Mouse (Mus musculus): ENCODE results near the gene Ankrd63.
A peak's percentile ranks its signal among the peaks of the same experiment; 100 is the strongest.

Ankrd63 gene

DNA sequence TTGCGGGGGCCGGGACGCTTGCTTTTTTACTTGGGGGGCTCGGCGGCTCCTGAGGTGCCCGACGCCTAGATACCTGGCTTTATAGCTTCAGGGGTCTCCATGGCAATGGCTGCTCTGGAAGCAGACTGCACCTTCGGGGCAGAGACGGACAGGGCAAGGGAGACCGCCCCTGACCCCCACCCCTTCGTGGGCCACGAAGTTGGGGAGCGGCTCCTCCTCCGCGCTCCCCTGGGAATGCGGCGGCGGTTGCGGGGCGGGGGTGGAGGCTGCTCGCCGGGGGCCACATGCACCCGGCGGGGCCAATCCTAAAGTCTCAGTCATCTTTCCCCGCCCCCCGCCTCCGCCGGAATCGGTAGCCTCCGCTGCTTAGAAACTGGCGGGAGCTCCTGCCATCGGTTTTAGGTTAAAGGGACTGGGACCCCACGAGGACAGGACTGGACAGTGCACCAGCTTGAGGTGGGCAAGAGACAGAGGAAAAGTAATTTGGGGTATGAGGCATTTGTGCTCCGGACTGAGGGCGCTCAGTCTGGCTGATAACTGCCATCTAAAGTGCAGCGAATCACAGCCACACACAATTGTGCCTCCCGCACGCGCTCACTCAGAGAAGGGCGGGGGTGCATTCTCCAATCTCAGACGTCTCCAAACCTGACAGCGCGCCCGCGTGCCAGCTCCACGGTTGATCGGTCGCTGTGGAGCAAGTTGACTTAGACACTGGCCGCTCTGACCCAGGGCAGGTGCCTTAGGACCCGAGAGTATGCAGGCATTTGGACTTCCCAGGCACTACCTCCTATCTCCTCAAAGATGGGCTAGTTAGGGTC is at the start of gene Ankrd63:
Gene Ankrd63, minus strand, starts transcription at position 51 of the 818 bp plus-strand sequence.
- DNase-seq (ENCODE audit: low read depth, low spot score) = peak; percentile 51

DNA sequence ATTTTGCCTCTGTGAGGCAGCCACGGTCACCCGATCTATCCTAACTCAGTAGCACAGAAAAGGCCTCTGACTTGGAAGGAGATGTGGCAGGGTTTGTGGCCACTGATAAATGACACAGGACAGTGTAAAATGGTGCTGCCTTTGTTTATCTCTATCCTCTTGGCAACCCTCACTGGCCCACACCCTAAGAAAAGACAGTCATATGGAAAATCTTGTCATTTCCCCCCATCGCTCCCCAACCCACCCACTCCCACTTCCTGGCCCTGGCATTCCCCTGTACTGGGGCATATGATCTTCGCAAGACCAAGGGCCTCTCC is 49.0 kb upstream of the Ankrd63 start:
- DNase-seq (ENCODE audit: low read depth, low spot score) = no peak

DNA sequence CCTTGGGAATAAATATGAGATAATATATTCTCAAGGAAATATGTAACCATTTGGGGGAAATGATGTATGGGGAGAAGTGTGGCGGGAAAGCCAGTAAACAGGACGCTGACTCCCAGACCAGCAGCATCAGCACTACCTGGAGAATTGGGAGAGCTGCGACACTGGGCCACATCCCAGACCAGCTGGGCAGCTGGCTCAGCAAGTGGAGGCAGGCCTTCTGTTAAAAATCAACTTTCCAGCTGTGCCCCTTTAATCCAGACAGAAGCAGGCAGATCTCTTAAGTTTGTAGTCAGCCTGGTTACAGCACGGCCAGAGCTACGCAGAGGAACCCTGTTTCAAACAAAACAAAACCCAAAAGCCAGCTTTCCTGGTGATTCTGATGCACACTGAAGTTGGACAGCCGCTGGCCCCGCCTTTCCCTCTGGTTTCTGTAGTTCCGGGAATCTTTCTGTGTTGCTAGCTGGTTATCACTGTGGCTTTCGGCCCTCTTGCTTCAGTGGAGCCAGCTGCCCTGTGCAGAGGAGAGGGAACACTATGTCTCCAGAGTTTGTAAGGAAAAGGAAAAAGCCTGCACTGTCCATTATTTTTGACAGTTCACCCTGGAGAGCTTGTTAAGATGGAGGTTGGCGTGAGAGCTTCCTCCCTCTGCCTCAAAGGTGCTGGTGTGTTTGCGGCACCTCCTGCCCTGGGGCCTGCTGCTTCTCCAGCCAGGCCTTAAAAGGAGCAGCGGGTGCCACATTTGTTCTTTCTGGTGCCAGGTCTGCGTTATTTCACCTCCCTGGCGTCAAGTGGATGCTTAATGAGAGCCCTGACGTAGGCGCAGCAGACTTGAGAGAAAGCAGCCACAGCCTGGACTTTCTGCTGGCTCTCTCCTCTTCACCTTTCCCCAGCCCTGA is 48.4 kb upstream of the Ankrd63 start:
- DNase-seq (ENCODE audit: low read depth, low spot score) = no peak

DNA sequence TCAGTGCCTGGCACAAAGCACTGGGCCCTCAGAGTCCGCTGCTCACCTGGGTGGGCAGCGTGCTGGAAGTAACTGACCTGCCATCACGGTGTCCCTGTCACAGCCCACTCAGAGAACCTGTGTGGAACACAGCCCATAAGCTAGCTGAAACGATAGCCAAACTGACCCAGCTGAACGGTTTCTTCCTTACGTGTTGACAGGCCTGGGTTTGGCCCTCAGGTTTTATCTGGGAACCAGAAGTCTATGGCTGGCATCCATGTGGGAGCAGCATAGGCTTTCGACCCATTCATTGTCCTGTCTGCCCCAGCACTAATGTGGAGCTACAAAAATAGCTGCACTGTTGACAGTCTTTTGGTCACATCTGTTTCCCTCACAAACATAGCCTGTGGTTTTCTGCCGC is 46.7 kb upstream of the Ankrd63 start:
- DNase-seq (ENCODE audit: low read depth, low spot score) = no peak

DNA sequence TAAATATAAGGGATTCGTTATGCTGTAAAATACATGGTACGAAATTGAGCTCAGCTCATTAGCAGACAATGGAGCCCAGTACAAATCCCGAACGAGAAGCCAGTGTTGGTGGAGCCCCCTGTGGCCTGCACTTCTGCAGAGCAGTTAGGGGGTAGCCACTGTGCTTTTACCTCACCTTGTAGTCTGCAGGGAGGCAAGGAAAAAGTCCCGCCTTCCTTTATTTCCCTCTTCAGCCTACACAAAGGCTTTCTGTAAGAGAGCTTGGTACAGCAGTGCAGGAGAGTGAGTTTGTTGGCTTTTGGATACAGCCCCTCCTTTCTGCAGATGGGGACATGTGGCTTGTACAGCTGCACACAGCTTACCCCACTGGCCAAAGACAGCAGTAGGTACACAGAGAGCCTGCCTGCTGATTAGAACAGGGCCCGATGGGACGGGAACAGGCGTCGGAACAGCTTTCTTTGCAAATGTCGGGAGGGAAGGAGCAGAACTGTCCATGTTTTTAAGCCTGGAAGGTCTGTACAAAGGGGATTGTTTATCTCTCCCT is 45.6 kb upstream of the Ankrd63 start:
- no peak for DNase-seq (ENCODE audit: low read depth, low spot score)

DNA sequence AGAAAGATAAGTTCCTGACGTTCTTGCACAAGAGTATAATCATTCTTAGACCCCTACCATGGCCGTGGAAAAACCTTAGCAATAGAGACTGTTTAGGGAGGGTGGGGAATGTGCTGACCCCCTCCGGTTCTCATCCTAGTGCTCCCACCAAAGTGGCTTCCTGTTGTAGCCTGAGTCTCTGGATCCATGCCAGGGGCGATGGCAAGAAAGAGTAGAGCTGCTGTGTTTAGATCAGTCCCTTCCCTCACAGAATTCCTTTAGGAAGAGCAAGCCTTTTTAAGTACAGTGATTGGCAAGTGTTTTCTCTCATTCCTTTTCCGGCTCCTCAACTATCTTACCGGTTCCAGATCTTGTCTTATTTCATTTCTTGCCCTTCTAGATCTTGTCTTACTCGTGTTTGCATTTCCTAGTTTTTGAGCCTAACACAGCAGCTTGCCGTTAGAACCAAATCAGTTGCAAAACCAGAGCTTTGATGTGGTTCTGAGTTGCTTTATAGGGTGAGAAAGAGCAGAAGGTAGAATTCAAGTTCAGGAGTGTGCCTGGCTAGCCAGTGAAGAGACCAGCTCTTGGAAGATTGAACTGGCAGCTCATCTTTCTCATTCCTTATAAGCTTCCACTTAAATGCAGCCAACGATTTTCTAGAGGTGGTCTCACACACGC is 43.7 kb upstream of the Ankrd63 start:
- peak; percentile 58 for DNase-seq (ENCODE audit: low read depth, low spot score)

DNA sequence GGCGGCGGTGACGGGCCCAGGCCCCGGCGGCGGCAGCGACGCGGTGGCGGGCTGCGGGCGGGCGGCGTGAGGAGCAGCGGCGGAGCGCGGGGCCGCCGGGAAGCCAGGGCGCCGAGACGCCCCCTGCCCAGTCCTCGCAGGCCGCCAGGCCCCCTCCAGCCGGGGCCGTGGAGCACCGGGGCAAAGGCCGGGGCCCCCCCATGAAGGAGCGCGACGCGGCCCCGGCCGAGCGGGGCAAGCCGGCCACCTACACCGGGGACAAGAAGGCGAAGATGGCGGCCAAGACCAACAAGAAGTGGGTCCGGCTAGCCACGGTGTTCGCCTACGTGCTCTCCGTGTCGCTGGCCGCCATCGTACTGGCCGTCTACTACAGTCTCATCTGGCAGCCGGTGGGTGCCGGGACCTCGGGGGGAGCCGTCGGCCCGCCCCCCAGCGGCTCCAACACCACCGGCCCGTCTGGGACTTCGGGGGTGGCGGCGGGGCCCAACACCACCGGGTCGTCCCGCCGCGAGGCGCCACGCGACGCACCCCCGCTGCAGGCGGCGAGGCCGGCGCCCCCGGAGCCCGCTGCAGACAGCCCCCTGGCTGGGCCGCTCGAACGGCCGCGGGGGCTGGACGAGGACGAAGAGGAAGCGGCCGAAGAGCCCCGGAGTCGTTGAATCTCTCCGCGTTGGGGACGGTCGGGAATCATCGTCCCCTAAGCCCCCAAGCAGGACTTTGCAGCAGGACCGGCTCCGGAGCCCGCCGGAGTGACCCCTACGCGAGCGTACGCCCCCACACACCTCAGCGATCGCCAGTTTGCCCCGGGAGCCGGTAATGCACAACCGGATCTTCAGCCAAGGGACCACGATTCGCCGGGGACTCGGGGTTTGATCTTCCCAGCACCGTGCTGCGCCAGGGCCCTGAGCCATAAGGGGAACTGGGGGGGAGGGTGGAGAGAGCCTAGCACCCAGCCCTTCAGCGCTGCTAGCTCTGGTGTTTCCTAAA is 42.4 kb upstream of the Ankrd63 start:
- DNase-seq (ENCODE audit: low read depth, low spot score) = peak; percentile 58

DNA sequence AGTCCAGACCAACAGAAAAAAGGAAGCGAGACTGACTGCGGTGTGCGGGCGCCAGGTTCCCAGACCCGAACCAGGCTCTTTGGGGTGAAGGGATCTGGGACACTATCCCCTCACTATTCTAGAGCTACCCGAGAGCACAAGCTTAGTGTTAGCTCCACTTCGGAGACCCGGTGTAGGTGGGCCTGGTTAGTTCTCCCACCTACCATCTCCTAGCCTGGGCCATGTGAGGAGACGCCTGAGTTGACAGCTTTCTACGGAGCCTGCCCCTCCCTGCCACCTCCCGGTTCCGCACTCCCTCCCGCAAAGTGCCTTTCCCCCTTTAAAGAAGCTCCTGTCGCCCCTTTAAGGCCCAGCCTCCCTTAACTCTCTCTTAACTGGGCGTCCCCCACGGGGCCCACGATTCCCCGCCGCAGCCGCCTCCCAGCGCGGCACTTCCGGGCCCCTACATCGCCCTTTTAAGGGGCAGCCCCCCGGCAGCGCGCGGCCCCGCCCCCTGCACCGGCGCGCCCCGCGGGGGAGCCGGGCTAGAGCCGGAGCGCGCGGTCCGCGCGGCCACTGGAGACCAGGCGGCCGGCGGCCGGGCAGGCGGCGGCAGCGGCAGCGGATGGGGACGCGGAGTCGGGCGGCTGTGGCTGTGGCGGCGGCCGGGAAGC is 41.6 kb upstream of the Ankrd63 start, which contains the start of gene Inafm2:
Gene Inafm2, plus strand, starts transcription at position 527 of the 653 bp plus-strand sequence.
- peak; percentile 89 for DNase-seq (ENCODE audit: low read depth, low spot score)

DNA sequence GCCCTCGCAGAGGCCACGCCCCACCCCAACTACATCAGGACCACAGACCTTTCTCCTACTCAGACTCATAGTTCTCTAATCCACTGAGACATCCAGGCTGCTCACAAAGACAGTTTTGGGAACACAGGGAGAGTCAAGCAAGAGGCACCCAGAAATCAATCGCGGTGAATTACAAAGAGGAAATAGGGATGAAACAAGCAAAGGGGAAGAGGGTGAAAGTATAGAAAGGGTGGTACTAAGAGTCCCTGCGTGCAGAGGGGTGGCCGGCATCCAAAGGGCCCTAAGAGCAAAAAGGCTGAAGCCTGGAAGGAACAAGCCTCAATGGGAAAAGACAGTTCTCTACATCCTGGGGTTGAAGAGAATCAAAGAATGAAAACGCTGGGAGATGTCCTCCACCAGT is 40.9 kb upstream of the Ankrd63 start:
- no peak for DNase-seq (ENCODE audit: low read depth, low spot score)

DNA sequence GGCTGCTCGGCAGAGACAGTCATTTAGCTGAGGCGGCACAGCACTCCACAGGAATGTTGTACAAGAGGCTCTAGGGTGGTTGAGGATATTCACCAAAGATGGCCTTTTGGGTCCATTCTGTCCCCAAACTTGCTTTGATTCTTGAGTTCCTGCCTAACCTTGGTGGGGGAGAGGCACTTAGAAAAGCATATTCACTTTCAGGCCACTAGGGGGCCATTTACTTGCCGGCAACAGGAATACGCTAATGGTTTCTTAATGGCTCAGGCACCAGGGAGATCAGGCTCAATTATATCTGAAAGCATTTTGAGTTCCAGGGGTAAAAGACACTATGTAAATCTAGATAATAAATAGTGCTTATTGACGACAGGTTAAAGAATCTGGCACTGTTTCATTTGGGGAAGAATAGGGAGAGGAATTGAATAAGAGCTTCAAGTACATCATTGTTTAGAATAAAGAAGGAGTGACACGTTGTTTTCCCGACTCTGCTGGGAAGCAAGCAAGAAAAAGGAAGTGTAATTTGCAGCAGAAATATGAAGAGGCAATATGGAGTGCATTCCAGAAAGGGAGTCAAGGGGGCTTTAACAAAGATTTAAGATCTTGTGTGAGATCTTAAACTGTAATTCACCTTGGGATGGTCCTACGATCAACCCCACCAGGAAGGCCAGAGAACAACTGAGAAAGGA is 39.6 kb upstream of the Ankrd63 start:
- peak; percentile 77 for DNase-seq (ENCODE audit: low read depth, low spot score)

DNA sequence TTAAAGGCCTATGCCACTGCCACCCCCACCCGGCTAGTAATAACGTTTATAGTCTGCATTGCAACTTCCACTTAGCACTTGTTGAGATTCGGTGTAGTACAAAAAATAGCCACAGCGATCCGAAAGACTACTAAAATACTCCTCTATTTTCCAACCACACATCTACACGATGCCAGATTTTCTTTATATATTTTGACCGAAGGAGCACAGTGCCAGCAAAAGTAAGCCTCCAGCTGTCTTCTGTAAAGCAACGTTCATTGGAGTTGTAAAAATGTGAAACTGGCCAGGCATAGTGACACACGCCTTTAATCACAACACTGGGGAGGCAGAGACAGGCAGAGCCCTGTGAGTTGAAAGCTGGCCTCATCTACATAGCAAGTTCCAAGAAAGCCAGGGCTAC is 37.4 kb upstream of the Ankrd63 start:
- DNase-seq (ENCODE audit: low read depth, low spot score) = no peak

DNA sequence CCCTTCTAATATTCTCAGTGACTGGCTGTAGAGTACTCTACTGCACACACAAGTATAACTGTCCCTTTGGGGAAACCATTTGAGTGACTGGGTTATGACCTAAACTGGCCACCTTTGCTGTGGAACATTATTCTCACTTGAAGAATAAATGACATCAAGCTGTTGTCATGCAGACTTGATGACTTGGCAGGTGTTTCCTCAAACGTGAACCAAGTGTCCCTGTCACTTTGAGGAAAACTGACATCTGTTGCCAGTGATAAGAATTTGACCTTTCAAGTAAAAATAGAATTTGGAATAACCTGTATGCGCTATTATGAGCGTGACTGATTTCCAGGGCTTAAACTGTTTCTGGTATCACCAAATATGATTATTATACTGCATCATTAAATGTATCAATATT is 36.6 kb upstream of the Ankrd63 start:
- DNase-seq (ENCODE audit: low read depth, low spot score) = no peak

DNA sequence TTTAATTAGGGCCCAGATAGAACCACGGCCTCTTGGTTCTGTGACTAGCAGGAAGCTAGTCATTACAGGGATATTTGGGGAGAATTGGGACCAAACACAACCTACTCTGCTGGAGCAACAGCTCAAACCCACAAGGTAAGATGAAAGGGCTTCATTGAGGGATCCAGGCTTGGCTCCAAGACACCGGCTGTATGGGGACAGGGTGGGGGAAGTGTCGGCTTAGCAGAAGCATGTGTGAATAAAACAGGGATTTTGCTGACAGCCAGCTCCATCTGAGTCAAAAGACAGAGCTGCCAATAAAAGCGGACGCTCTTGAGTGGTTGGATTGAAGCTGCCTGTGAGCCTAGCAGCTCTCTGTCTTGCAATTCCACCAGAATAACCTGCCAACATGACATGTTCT is 29.6 kb upstream of the Ankrd63 start:
- no peak for DNase-seq (ENCODE audit: low read depth, low spot score)

DNA sequence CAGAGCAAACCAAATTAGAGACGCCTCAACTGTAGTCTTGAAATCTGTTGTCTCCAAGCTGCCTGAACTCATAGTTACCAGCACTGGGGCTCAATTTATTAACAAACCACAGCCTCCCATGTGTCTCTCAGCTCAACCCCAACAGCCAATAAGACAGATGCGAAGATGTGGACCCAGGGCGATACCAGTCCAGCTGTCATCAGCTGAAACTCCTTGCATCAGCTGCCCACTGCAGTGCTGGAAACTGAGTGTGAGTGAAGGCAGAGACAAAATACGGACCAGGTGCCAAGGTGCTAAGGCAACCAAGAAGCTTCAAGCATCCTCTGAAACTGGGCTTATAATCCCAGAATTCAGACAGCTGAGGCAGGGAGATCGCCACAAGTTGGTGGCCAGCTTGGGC is 28.2 kb upstream of the Ankrd63 start:
- DNase-seq (ENCODE audit: low read depth, low spot score) = no peak

DNA sequence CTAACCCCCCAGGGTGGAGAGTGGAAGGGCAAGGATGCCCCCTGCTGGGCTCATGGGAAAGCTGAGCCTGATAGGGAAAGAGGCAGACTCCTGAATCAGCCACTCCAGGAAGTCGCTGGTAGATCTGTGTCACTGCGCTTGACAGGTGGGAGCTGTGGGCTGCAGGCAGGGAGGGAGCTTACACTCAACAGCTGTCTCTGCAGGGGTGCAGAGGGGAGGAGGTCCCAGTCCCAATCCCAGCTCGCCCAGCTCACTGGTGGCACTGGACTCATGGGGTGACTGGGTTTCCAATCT is 26.8 kb upstream of the Ankrd63 start:
- peak; percentile 66 for DNase-seq (ENCODE audit: low read depth, low spot score)

DNA sequence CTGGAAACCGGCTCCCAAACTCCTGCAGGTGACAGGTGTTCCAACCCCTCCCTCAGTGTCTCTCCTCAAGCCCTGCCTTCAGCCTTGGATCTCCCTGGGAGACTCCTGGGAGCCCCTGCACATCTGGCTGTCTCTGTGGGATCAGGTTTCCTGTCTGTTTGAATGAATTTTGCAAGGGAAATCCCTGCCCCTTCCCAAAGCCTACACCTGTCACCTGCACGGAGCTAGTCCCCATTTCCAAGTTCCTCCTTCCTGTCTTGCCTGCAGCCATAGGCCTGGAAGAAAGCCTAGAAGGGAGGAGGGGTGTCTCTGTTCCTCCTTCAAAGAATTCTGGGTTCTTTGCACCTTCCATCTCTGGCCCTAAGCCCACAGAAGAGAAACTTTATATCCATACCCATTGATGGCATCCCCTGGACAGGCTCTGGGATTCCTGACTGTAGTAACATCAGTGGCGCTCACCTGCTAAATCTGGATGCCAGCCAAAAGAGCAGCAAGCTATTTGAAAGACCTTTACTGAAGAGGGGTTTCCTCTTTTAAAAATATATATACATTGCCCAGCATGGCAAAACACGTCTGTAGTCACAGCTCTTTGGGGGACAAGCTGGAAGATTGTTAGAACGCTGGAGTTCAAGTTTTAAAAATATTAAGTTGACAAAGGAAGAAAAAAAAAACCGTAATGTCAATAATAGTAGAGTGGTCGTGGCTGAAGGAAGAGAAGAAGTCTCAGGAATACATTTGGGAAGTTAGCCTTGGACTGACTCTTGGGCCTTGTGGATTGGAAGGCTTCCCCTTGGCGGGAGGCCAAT is 26.3 kb upstream of the Ankrd63 start:
- no peak for DNase-seq (ENCODE audit: low read depth, low spot score)

DNA sequence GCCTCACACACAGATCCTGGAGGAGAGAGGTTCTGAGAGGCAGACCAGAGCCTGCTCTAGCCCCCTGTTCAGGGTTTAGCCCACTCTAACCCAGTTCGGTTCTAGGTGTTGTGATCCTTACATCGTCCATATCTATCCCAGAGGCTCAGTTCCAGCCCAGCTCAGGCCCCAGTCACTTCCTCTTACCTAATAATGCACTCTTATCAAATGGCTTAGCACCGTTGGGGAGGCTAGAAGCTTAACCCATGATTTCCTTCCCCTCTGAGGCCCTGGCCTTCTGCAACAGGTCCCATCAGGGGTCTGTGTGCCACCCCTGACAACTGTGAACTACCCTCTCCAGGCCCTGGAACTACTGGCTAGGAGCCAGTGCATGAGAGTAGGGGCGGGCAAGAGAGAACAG is 25.4 kb upstream of the Ankrd63 start:
- DNase-seq (ENCODE audit: low read depth, low spot score) = no peak

DNA sequence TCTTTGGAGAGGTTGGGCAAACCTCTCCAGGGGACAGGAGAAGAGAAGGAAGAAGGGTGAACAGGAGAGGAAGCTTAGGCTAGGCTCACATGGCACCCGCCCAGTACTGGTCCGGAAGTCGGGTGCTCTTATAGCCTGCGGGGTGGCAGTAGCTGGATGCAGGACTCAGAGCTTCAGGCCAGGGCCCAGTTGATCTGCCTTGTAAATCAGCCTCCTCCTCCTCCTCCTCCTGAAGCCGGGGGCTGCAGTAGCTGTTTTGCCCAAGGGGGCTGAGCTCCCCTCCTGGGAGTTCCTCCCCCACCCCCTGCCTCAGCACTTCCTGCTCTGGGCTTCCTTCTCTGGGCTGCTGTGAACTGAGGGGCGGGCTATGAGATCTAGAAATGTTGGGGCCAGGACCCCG is 24.6 kb upstream of the Ankrd63 start, which contains the start of gene Plcb2:
Gene Plcb2, minus strand, starts transcription at position 102 of the 400 bp plus-strand sequence.
- peak; percentile 67 for DNase-seq (ENCODE audit: low read depth, low spot score)

DNA sequence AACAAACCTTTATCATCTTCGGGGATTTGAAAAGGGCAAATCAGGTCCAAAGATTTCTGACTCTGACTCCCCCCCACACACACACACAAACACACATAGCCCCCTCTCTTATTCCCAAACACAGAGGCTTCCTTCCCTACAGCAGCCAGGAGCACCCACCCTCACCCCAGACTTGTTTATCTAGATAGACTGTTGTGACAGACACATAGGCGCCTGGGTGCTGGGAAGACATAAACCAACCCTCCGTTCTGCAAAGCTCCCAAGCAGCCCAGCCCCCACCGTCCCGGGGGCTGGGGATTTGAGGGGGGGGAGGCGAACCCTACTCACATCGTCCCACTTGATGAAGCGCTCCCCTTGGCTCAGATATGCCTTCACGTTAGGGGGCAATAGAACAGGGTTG is 24.1 kb upstream of the Ankrd63 start:
- DNase-seq (ENCODE audit: low read depth, low spot score) = no peak

Measured in CD4-positive, CD25-positive, alpha-beta regulatory T cell, adult 2 months (primary cell).